Mouse (Mus musculus) midbrain, embryonic 14.5 days (tissue): ENCODE results near the gene Cbx4. TPM values are rescaled to one million over a fixed set of nuclear protein-coding genes. Genes with fewer than 3 reads are reported as not detected.

Source experiments
- ATAC-seq: fragments of 200-750 bp; cut with Nextera tagmentation; 2 replicates; pipeline ENCODE4 v1.8.0; 2017; ENCODE audit warnings: moderate number of reproducible peaks, moderate library complexity; ENCODE audit not compliant: low FRiP score, low TSS enrichment
- DNase-seq: peaks from one replicate; pipeline ENCODE4 v3.0.0-alpha.2; 2015
- H3K27ac ChIP-seq: fragments of 300-500 bp; sonication (generic); replicated peaks from 2 replicates; pipeline ENCODE4 v1.5.1; 2014; ENCODE audit warnings: mild to moderate bottlenecking, low read depth, low read length, moderate library complexity
- H3K27me3 ChIP-seq: fragments of 300-500 bp; sonication (generic); 2 replicates; pipeline ENCODE4 v1.6.1; 2014; ENCODE audit warnings: low read length, control low read depth, mixed read lengths; ENCODE audit not compliant: control insufficient read depth, insufficient read depth
- H3K36me3 ChIP-seq: fragments of 300-500 bp; sonication (generic); 2 replicates; pipeline ENCODE4 v1.6.1; 2014; ENCODE audit warnings: low read length, control low read depth; ENCODE audit not compliant: control insufficient read depth, insufficient read depth
- H3K4me1 ChIP-seq: fragments of 300-500 bp; sonication (generic); 2 replicates; pipeline ENCODE4 v1.6.1; 2014; ENCODE audit warnings: mild to moderate bottlenecking, antibody characterized with exemption, low read length, control low read depth; ENCODE audit not compliant: control insufficient read depth, insufficient read depth
- H3K4me2 ChIP-seq: fragments of 300-500 bp; sonication (generic); 2 replicates; pipeline ENCODE4 v1.6.1; 2014; ENCODE audit warnings: mild to moderate bottlenecking, low read length, moderate library complexity
- H3K4me3 ChIP-seq: fragments of 300-500 bp; sonication (generic); replicated peaks from 2 replicates; pipeline ENCODE4 v1.5.1; 2014; ENCODE audit warnings: low read depth, low read length
- H3K9ac ChIP-seq: fragments of 300-500 bp; sonication (generic); replicated peaks from 2 replicates; pipeline ENCODE4 v1.6.1; 2014; ENCODE audit warnings: mild to moderate bottlenecking, low read length, moderate library complexity
- H3K9me3 ChIP-seq: fragments of 300-500 bp; sonication (generic); 2 replicates; pipeline ENCODE4 v1.6.1; 2016; ENCODE audit warnings: low read length, control low read depth, mixed read lengths; ENCODE audit not compliant: control insufficient read depth
- WGBS: fragments of 180-500 bp; shearing (Covaris S2); extraction: QIAGEN DNeasy Blood & Tissue Kit; methylation state at CpG from one replicate; pipeline ENCODE4 v1.1.7; 2014; 5-methylcytosine and 5-hydroxymethylcytosine counted together
- polyA plus RNA-seq: library from polyadenylated mRNA; unstranded; fragments of >200 nt; fragmentation: Nextera tagmentation; extraction: Ambion mirVana; gene quantifications from 2 replicates; pipeline ENCODE4 v1.2.1, GENCODE M21; 2014

The Cbx4 gene
- polyA plus RNA-seq, 1 experiment from 2014 or later = 19.3 TPM

DNA sequence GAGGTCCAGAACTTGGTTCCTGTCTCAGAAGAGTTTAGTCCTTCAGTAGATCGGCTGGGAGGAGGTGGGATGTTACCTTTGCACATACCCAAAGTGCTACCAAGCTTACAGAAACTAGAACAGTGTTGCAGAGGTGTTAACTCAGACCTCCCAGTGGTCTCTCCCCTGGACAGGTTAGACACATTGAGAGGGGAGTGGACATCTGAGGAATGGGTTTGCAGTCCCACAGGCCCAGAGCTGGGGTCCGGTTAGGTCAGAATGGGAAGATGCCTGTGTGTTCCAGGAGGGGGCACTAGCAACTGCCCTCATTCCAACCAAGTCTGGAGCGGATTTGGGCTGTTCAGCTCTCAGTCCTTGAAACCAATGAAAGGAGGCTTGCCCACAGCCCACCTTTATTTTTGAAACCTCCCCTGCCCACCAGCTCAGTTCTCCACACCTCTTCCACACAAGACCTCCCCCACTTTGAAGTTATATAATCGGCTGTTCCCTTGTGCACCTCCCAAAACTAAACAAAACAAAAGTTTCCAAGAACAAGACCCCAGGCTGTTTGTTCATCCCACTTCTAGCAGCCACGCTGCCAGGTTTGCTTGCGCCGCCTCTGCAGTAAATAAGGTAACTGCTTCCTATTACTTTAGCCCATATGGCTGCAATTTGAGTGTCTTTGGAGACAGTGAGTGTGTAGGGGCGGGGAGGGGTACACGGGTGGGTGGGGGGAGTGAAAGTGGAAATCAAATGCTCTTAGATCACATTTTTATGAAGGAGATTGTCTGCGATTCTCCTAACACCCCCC is 42.1 kb downstream of the Cbx4 start:
- 3% methylated on average over 10 of the region's 10 CpGs for WGBS
- peaks cover 37% of the 10 kb centered on the region for H3K4me1 ChIP-seq
- no peak overlapping the region for H3K27ac ChIP-seq
- H3K27me3 ChIP-seq = peaks cover 78% of the 10 kb centered on the region
- H3K4me2 ChIP-seq = no peak overlapping the region; the same call in 1 of the 2 replicates
- no peak overlapping the region for H3K9ac ChIP-seq
- DNase-seq (peak; percentile 52), ATAC-seq (no peak)
- no peaks in the 10 kb centered on the region for H3K9me3 ChIP-seq
- peaks cover 4% of the 10 kb centered on the region for H3K36me3 ChIP-seq
- no peak overlapping the region for H3K4me3 ChIP-seq

DNA sequence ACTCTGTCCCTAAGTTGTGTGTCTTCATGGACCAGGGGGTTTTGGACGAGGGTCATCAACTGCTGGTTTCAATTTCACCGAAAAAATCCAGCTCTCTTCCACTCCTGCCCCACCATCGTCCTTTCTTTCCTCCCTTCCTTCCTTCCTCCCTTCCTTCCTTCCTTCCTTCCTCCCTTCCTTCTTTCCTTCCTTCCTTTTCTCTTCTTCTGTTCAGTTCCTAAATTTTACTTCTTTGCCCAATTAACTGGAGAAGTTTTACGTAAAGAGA is 42.8 kb downstream of the Cbx4 start:
- Histone ChIP-seq H3K36me3 (peaks cover 11% of the 10 kb centered on the region), H3K9ac (no peak overlapping the region), H3K9me3 (no peaks in the 10 kb centered on the region), H3K4me1 (peaks cover 40% of the 10 kb centered on the region), H3K4me3 (no peak overlapping the region), H3K27me3 (peaks cover 77% of the 10 kb centered on the region), H3K27ac (no peak overlapping the region), H3K4me2 (no peak overlapping the region)
- DNase-seq (no peak), ATAC-seq (no peak)
- WGBS = 3% methylated on average over 4 of the region's 4 CpGs

DNA sequence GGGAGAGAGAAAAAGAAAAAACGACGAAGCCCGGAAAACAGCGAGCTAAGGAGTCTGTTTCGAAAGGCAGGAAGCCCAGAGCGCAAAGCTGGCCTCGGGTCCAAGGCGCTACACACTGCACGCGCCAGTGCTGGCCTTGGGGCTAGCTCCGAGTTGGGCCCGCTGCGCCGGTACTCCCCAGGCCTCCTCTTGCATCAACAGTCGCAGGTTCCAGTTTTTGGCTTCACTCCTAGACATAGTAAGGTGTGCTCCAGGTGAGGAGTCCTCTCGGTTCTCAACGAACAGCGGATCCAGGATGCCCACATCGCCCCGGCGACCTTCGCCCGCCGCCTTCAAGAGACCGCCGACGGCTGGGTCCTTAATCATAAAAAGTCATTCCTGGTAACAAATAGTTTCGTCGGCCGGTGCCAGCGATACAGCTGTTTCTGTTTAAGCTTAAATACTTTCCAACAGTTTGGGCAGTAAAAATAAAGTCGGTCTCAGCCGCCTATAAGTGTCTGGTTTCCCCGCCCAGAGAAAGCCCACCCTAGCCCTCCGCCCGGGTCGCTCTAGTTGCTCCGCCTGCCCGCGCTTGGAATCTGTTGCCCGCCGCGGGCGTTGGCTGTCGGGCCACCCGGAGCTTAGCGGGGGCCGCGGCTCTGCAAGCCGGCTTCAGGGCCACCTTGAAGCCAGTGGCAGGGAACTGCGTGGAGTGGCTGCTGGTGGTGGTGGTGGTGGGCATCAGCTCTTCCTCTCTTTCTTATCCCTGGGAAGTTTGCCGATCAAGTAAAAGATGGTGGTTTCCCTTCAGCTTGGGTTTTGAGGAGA is 43.4 kb downstream of the Cbx4 start:
- H3K4me2 ChIP-seq = peak overlapping the region; percentile 74
- no peak overlapping the region for H3K9ac ChIP-seq
- DNase-seq (peak; percentile 40), ATAC-seq (no peak)
- no peak overlapping the region for H3K27ac ChIP-seq
- H3K9me3 ChIP-seq = no peaks in the 10 kb centered on the region
- H3K4me1 ChIP-seq = peaks cover 38% of the 10 kb centered on the region
- under 1% methylated on average over 52 of the region's 52 CpGs for WGBS
- peaks cover 11% of the 10 kb centered on the region for H3K36me3 ChIP-seq
- H3K4me3 ChIP-seq = 0 out of 2 replicates have a peak overlapping the region, but pooled peaks have one; percentile 3
- H3K27me3 ChIP-seq = peaks cover 77% of the 10 kb centered on the region

DNA sequence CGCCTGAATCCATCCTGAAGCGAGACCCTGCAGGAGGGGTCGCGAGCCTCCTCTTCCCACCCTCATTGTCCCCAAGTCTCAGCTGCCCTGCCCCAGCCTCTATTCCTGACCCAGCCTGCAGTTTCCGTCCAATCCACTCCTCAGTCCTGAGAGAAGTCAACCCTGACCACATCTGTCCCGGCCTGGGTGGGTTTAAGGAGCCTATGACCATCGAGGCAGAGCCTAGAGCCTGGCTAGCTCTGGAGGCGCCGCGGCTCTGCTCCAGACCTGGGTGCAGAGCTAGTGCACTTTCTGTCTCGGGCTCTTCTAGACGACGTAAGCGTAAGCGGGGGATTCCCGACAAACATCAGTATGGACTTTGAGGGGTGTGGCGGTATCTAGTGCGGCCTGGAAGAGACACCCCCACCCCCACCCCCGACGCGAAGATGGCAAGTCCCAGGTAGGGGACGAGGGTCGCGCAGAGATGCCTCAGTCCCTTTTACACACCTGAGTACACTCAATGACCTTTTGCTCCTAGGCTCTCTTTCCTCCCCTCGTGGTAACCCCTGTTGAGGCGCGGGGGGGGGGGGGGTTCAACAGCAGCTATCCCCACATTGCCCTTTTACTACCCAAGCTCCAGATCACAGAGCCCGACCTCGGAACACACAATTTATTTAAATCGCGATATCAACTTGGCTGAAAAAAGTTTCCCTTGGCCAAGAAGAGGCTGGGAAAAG is 44.1 kb downstream of the Cbx4 start:
- Histone ChIP-seq H3K9me3 (no peaks in the 10 kb centered on the region), H3K9ac (peak overlapping the region; percentile 87), H3K4me2 (peak overlapping the region; percentile 74), H3K27me3 (peaks cover 77% of the 10 kb centered on the region), H3K4me1 (peaks cover 41% of the 10 kb centered on the region), H3K36me3 (peaks cover 11% of the 10 kb centered on the region), H3K27ac (no peak overlapping the region), H3K4me3 (peak overlapping the region; percentile 70)
- DNase-seq (peak; percentile 67), ATAC-seq (peak; percentile 1; the same call in 1 of the 2 replicates)
- under 1% methylated on average over 30 of the region's 31 CpGs for WGBS

DNA sequence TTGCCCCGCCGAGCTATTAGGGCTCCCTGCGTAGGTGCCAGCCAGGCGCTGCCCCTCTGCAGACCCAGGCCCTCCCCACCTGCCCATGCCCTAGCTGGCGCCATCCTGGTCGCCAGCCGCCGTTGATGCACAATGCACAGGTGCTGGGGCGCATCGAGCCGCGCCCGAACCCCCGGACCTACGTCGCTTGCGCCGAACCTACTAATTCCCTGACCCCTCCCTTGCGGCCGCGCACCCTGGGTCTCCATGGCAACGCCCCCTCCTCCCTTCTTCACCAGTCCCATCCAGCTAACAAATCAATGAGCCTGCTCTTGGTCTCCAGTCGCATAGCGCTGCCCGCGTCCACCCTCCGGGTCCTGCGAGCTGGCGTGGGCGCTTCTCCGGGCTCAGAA is 44.7 kb downstream of the Cbx4 start:
- H3K9ac ChIP-seq = peak overlapping the region; percentile 87

DNA sequence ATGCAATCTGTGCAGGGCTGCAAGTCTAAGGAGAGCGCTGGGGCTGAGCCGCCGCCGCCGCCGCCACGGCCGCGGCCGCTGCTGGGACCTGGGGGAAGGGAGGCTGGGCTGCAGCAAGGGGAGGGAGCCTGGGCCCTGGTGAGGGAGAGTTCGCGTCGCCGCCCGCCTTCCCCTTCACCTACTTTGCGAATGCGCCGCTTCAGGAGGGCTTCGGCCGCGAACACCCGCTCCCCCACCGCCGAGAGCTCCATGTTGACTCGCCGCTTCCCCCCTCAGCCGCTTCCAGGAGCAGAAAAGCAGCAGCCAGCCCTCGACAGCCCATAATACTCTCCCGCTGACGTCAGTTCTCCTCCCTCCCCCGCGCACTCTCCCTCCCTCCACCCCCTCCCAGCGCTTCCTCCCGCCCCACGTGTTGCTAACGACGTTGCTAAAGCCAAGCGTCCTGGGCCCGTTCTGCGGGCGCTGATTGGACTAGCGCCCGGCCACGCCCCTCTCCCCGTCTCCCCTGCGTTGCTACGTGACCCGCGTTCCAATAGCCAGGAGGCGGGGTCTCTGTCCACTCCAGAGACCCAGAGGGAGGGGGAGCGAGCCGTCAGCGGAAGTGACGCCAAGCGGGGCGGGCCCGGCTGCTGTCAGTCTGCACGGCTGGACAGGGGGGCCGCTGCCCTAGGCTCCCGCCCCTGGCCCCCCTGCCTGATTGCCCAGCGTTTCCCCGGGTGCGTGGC is 45.3 kb downstream of the Cbx4 start, which contains the start of gene Cbx8:
Cbx8 (minus strand) TSS at position 370 of the 725 bp plus-strand sequence.
- peak; percentile 100 for DNase-seq
- peak within 1 kb of the TSS; percentile 87 for H3K9ac ChIP-seq
- H3K9me3 ChIP-seq = no peaks in the 10 kb centered on the region
- H3K4me1 ChIP-seq = peaks cover 43% of the 10 kb centered on the region
- peak; percentile 93 for ATAC-seq
- H3K36me3 ChIP-seq = peaks cover 11% of the 10 kb centered on the region
- peak within 1 kb of the TSS; percentile 70 for H3K4me3 ChIP-seq
- WGBS = under 1% methylated on average over 62 of the region's 63 CpGs
- peaks cover 75% of the 10 kb centered on the region for H3K27me3 ChIP-seq
- peak within 1 kb of the TSS; percentile 83 for H3K4me2 ChIP-seq
- peak within 1 kb of the TSS; percentile 93 for H3K27ac ChIP-seq

More for the DNA sequence above, 44.7 kb downstream of the Cbx4 start:
- under 1% methylated on average over 31 of the region's 31 CpGs for WGBS
- no peaks in the 10 kb centered on the region for H3K9me3 ChIP-seq
- DNase-seq (peak; percentile 85), ATAC-seq (no peak; the same call in 1 of the 2 replicates)
- peaks cover 75% of the 10 kb centered on the region for H3K27me3 ChIP-seq
- peaks cover 11% of the 10 kb centered on the region for H3K36me3 ChIP-seq
- H3K4me3 ChIP-seq = peak overlapping the region; percentile 70
- peak overlapping the region; percentile 74 for H3K4me2 ChIP-seq
- peaks cover 40% of the 10 kb centered on the region for H3K4me1 ChIP-seq
- peak overlapping the region; percentile 93 for H3K27ac ChIP-seq

DNA sequence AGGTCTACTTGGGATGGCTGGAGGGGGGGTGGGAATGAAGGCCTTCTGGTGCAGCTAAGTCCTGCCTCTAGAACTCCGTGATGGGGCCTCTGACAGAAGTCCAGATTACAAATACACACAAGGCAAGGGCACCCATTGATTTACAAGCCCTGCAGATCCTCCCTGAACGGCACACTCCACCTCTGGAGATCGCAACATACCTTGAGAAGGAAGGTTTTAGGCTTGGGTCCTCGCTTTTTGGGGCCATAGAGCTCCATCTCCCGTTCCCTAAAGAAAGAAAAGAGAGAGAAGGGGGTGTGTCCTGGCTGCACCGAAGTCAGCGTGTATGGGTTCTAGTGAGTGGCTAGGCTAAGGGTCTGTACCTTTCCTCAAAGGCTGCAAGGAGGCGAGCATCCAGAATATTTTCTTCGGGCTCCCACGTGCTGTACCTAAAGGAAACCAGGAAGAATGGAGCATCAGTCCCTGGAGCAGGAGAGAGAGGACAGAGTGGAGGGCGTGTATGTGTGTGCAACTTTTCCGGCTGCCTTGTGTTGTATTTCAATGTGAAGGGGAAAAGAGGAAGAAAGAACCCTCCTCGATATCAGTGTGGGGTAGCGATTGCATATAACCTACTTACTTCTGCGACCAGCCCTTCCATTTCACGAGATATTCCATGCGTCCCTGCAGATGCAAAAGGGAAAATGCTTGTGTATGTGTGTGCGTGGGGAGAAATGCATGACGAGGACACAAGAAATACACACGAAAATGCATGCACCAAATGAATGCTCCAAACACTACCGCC is 46.1 kb downstream of the Cbx4 start:
- H3K36me3 ChIP-seq = peaks cover 11% of the 10 kb centered on the region
- DNase-seq (no peak), ATAC-seq (no peak)
- WGBS = 5% methylated on average over 21 of the region's 21 CpGs
- peaks cover 49% of the 10 kb centered on the region for H3K4me1 ChIP-seq
- peak overlapping the region; percentile 93 for H3K27ac ChIP-seq
- H3K9ac ChIP-seq = peak overlapping the region; percentile 81
- peaks cover 75% of the 10 kb centered on the region for H3K27me3 ChIP-seq
- H3K4me3 ChIP-seq = peak overlapping the region; percentile 70
- no peaks in the 10 kb centered on the region for H3K9me3 ChIP-seq
- peak overlapping the region; percentile 83 for H3K4me2 ChIP-seq
